Mouse (Mus musculus) cerebellum, adult 2 months (tissue): Measurements from ENCODE around the gene Tigar. TPM values are rescaled to one million over a fixed set of nuclear protein-coding genes. Genes with fewer than 3 reads are reported as not detected.

Source experiments
- DNase-seq, 2 experiments: peaks; one replicate each; pipeline ENCODE4 v3.0.0; 2021
- H3K27ac ChIP-seq: fragments of 200-500 bp; 2 replicates; pipeline ENCODE4 v1.5.1; 2012; ENCODE audit warnings: low read length, control low read depth, inconsistent platforms; ENCODE audit not compliant: insufficient read depth
- H3K27me3 ChIP-seq: fragments of 200-500 bp; 2 replicates; pipeline ENCODE4 v1.6.1; 2012; ENCODE audit warnings: inconsistent platforms, mild to moderate bottlenecking, low read length, moderate library complexity; ENCODE audit not compliant: control insufficient read depth, insufficient read depth
- H3K4me1 ChIP-seq: fragments of 200-500 bp; 2 replicates; pipeline ENCODE4 v1.6.1; 2011; ENCODE audit warnings: low read length; ENCODE audit not compliant: control insufficient read depth, insufficient read depth
- H3K4me3 ChIP-seq: fragments of 200-500 bp; replicated peaks from 2 replicates; pipeline ENCODE3; 2011; ENCODE audit warnings: mild to moderate bottlenecking, low read depth, low read length, control low read depth; ENCODE audit not compliant: insufficient read depth
- CTCF ChIP-seq: fragments of 200-500 bp; IDR thresholded peaks from 2 replicates; pipeline ENCODE4 v1.5.1; 2011; ENCODE audit warnings: low read depth, mild to moderate bottlenecking, control low read depth, low read length, moderate library complexity, borderline replicate concordance; ENCODE audit not compliant: insufficient read depth
- POLR2A ChIP-seq: fragments of 200-500 bp; IDR thresholded peaks from 2 replicates; pipeline ENCODE4 v1.6.1; 2011; ENCODE audit warnings: low read length, control low read depth, borderline replicate concordance; ENCODE audit not compliant: insufficient read depth
- WGBS: fragments of 180-500 bp; shearing (Covaris S2); methylation state at CpG from one replicate; pipeline ENCODE4 v1.1.7; 2018; 5-methylcytosine and 5-hydroxymethylcytosine counted together
- polyA plus RNA-seq: library from polyadenylated mRNA; depleted of rRNA; stranded (reverse); fragments of >200 nt; gene quantifications from 2 replicates; pipeline ENCODE4 v1.2.3, GENCODE M21; 2012

The Tigar gene
- polyA plus RNA-seq, 1 experiment: 19.6 TPM

GRCm38 (mm10) chr6:127108368-127109060, 843 bp downstream of the Tigar start:
- DNase-seq: peak in 1 of 2 experiments; percentile 25
- H3K27me3 ChIP-seq: no peaks in the 10 kb centered on the region
- no peaks in the 10 kb centered on the region for H3K4me1 ChIP-seq
- 30% methylated on average over 20 of the region's 20 CpGs for WGBS
- H3K27ac ChIP-seq: no peak overlapping the region
- no peak for TF ChIP-seq POLR2A
- H3K4me3 ChIP-seq: peak overlapping the region; percentile 97

- Histone ChIP-seq H3K27me3 (no peaks in the 10 kb centered on the region), H3K4me3 (no peak overlapping the region), H3K27ac (no peak overlapping the region), H3K4me1 (no peaks in the 10 kb centered on the region)
- TF ChIP-seq CTCF (no peak), POLR2A (no peak)
- no peak for DNase-seq
Measured at GRCm38 (mm10) chr6:127107413-127107812, 1.9 kb downstream of the Tigar start.

GRCm38 (mm10) chr6:127106726-127107125, 2.6 kb downstream of the Tigar start:
- WGBS: 58% methylated on average over 5 of the region's 5 CpGs
- TF ChIP-seq CTCF: no peak
- H3K27ac ChIP-seq: no peak overlapping the region
- no peaks in the 10 kb centered on the region for H3K4me1 ChIP-seq
- no peak for DNase-seq
- H3K27me3 ChIP-seq: no peaks in the 10 kb centered on the region
- H3K4me3 ChIP-seq: no peak overlapping the region

GRCm38 (mm10) chr6:127106189-127106588, 3.2 kb downstream of the Tigar start:
- Histone ChIP-seq H3K4me1 (no peaks in the 10 kb centered on the region), H3K27ac (no peak overlapping the region), H3K27me3 (no peaks in the 10 kb centered on the region), H3K4me3 (no peak overlapping the region)
- DNase-seq: no peak
- 70% methylated on average over 5 of the region's 5 CpGs for WGBS
- no peak for TF ChIP-seq CTCF
- TF ChIP-seq POLR2A: no peak

GRCm38 (mm10) chr6:127105107-127105506, 4.2 kb downstream of the Tigar start:
- Histone ChIP-seq H3K27ac (no peak overlapping the region), H3K4me1 (no peaks in the 10 kb centered on the region), H3K27me3 (no peaks in the 10 kb centered on the region), H3K4me3 (no peak overlapping the region)
- DNase-seq: peak in 1 of 2 experiments; percentile 32
- WGBS: 72% methylated on average over 6 of the region's 6 CpGs
- TF ChIP-seq CTCF: peak; percentile 45; the same call in 1 of the 2 replicates
- TF ChIP-seq POLR2A: no peak

- no peak for TF ChIP-seq CTCF
- no peak for TF ChIP-seq POLR2A
- H3K27ac ChIP-seq: no peak overlapping the region
- no peaks in the 10 kb centered on the region for H3K4me1 ChIP-seq
- no peak overlapping the region for H3K4me3 ChIP-seq
- DNase-seq: no peak
- 81% methylated on average over 7 of the region's 7 CpGs for WGBS
- no peaks in the 10 kb centered on the region for H3K27me3 ChIP-seq
Measured at GRCm38 (mm10) chr6:127104396-127105029, 4.8 kb downstream of the Tigar start.

GRCm38 (mm10) chr6:127103506-127104275, 5.7 kb downstream of the Tigar start:
- no peak for DNase-seq
- Histone ChIP-seq H3K4me1 (no peaks in the 10 kb centered on the region), H3K4me3 (no peak overlapping the region), H3K27me3 (no peaks in the 10 kb centered on the region), H3K27ac (no peak overlapping the region)
- TF ChIP-seq POLR2A (no peak), CTCF (no peak)
- WGBS: 97% methylated on average over 6 of the region's 6 CpGs

- H3K27ac ChIP-seq: no peak overlapping the region
- 54% methylated on average over 7 of the region's 7 CpGs for WGBS
- H3K4me1 ChIP-seq: no peaks in the 10 kb centered on the region
- no peak for DNase-seq
- no peaks in the 10 kb centered on the region for H3K27me3 ChIP-seq
- peak; percentile 21; the same call in 1 of the 2 replicates for TF ChIP-seq CTCF
- no peak for TF ChIP-seq POLR2A
- no peak overlapping the region for H3K4me3 ChIP-seq
Measured at GRCm38 (mm10) chr6:127094565-127094964, 14.8 kb downstream of the Tigar start.
